Mouse (Mus musculus) midbrain, embryonic 10.5 days (tissue): ENCODE results near the gene Mre11a. TPM values are rescaled to one million over a fixed set of nuclear protein-coding genes. Genes with fewer than 3 reads are reported as not detected.

Experiments
- DNase-seq: peaks from one replicate; pipeline ENCODE4 v3.0.0-alpha.2; 2017; ENCODE audit warnings: low spot score
- H3K27ac ChIP-seq: fragments of 300-500 bp; sonication (generic); replicated peaks from 2 replicates; pipeline ENCODE4 v1.5.1; 2016; ENCODE audit warnings: mild to moderate bottlenecking
- H3K27me3 ChIP-seq: fragments of 300-500 bp; sonication (generic); 2 replicates; pipeline ENCODE4 v1.6.1; 2016; ENCODE audit warnings: low read depth, mild to moderate bottlenecking; ENCODE audit not compliant: poor library complexity, severe bottlenecking
- H3K36me3 ChIP-seq: fragments of 300-500 bp; sonication (generic); 2 replicates; pipeline ENCODE4 v1.6.1; 2016; ENCODE audit warnings: mild to moderate bottlenecking, moderate library complexity
- H3K4me1 ChIP-seq: fragments of 300-500 bp; sonication (generic); 2 replicates; pipeline ENCODE4 v1.6.1; 2016
- H3K4me3 ChIP-seq: fragments of 300-500 bp; sonication (generic); 2 replicates; pipeline ENCODE4 v1.5.1; 2016; ENCODE audit warnings: mild to moderate bottlenecking, moderate library complexity
- H3K9me3 ChIP-seq: fragments of 300-500 bp; sonication (generic); replicated peaks from 2 replicates; pipeline ENCODE4 v1.6.1; 2016; ENCODE audit warnings: mild to moderate bottlenecking
- WGBS: fragments of 180-500 bp; shearing (Covaris S2); methylation state at CpG from one replicate; pipeline ENCODE4 v1.1.7; 2016; 5-methylcytosine and 5-hydroxymethylcytosine counted together
- polyA plus RNA-seq: library from polyadenylated mRNA; unstranded; fragments of >200 nt; fragmentation: Nextera tagmentation; extraction: Ambion mirVana; gene quantifications from 2 replicates; pipeline ENCODE4 v1.2.1, GENCODE M21; 2016

Mre11a gene
- polyA plus RNA-seq = 34.1 and 38.6 TPM in 2 replicates

- WGBS = under 1% methylated on average over 62 of the region's 62 CpGs
Measured at GRCm38 (mm10) chr9:14784039-14785002, at the start of gene Mre11a, which contains the start of gene Ankrd49. Gene Mre11a, plus strand, starts transcription at chr9:14784654. Gene Ankrd49, minus strand, starts transcription at chr9:14784856.

GRCm38 (mm10) chr9:14739498-14740150 lies 44.8 kb upstream of the Mre11a start:
- 86% methylated on average over 4 of the region's 4 CpGs for WGBS

More at GRCm38 (mm10) chr9:14784039-14785002, at the start of gene Mre11a, which contains the start of gene Ankrd49:
- Histone ChIP-seq H3K4me1 (peaks cover 14% of the 10 kb centered on the region), H3K27ac (peak within 1 kb of the TSS; percentile 95), H3K36me3 (peaks cover 63% of the 10 kb centered on the region), H3K9me3 (no peaks in the 10 kb centered on the region), H3K27me3 (no peaks in the 10 kb centered on the region), H3K4me3 (peak within 1 kb of the TSS; percentile 83)
- peak; percentile 93 for DNase-seq

DNA sequence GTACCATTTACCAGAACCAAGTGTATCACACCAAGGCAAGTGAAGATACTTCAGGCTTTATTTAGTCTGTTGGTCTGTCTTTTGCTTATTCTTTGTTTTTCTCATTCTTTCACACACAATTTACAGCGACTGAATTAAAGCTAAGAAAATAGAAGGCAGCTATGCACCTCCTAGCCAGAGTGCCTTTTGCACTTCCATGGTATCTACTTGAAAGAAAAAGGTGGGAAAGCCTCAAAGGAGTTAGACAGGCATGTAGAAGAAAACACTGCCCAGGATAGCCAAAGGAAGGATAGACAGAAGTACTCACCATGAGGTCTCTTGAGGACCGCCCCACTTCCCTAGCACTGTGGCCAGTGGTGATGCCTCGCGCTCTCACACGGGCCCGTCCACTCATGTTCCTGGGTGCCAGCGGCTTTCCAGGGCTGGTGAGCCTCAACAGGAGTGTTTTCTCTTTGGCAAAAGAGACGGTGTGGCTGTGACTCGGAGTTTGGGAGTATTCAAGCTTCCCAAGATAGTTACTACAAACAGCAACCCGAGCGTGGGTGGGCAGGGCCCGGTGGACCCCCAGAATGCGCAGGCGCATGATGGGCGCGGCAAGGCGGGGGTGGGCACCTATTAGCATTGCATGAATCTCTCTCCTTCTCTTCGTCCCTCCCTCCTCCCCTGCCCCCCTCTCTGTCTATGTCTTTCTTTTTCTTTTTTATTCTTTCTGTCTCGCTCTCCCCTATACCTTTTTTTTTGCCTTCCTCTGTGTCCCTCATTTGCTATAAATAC lies 44.1 kb upstream of the Mre11a start, which contains the start of gene Piwil4:
Gene Piwil4 (minus strand): TSS at position 583 of the 774 bp plus-strand sequence.
- Histone ChIP-seq H3K27ac (no peak within 1 kb of the TSS), H3K9me3 (no peaks in the 10 kb centered on the region), H3K4me1 (no peaks in the 10 kb centered on the region), H3K4me3 (no peak within 1 kb of the TSS), H3K27me3 (no peaks in the 10 kb centered on the region), H3K36me3 (no peaks in the 10 kb centered on the region)
- DNase-seq = no peak
- WGBS = 89% methylated on average over 19 of the region's 19 CpGs

More at GRCm38 (mm10) chr9:14739498-14740150, 44.8 kb upstream of the Mre11a start:
- no peak for DNase-seq
- H3K4me1 ChIP-seq = no peaks in the 10 kb centered on the region
- no peak overlapping the region for H3K4me3 ChIP-seq
- no peak overlapping the region for H3K27ac ChIP-seq
- no peaks in the 10 kb centered on the region for H3K36me3 ChIP-seq
- no peaks in the 10 kb centered on the region for H3K27me3 ChIP-seq
- H3K9me3 ChIP-seq = no peaks in the 10 kb centered on the region

GRCm38 (mm10) chr9:14750901-14751502 lies 33.5 kb upstream of the Mre11a start:
- H3K36me3 ChIP-seq = no peaks in the 10 kb centered on the region
- peaks cover 50% of the 10 kb centered on the region for H3K27me3 ChIP-seq
- DNase-seq = no peak
- 60% methylated on average over 42 of the region's 42 CpGs for WGBS
- H3K4me1 ChIP-seq = peaks cover 16% of the 10 kb centered on the region
- H3K27ac ChIP-seq = peak overlapping the region; percentile 82
- H3K4me3 ChIP-seq = peak overlapping the region; percentile 70
- no peaks in the 10 kb centered on the region for H3K9me3 ChIP-seq

- 2% methylated on average over 50 of the region's 50 CpGs for WGBS
- peaks cover 50% of the 10 kb centered on the region for H3K27me3 ChIP-seq
- H3K27ac ChIP-seq = peak overlapping the region; percentile 82
- H3K4me1 ChIP-seq = peaks cover 16% of the 10 kb centered on the region
- no peaks in the 10 kb centered on the region for H3K9me3 ChIP-seq
- DNase-seq = peak; percentile 57
- H3K36me3 ChIP-seq = no peaks in the 10 kb centered on the region
- peak overlapping the region; percentile 70 for H3K4me3 ChIP-seq
Measured at GRCm38 (mm10) chr9:14751503-14752000, 32.9 kb upstream of the Mre11a start.

DNA sequence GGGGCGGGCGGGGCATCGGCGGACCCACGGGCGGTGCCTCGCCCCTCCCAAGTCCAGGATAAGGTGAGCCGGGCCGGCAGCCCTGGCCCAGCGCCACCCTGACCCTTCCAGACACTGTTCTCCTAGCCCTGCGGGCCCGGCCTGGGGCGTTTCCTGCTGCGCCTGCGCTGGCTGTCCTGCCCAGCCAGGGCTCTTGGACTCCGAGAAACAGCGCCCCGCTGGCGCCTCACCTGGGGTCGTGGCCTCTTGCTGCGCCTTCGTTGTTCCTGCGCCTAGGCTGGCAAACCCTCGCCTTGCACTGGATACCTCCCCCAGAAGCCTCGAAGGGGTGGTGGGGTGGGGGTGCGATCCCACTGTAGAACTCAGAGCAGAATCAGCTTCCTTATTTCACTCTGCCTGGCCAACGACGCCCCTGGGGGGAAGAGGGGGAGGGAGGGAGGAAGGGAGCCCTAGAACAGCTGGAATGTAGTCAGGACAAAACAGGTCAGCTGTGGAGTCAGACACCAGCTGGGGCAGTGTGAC lies 32.4 kb upstream of the Mre11a start, which contains the start of gene Fut4:
Gene Fut4 (minus strand): TSS at position 393 of the 522 bp plus-strand sequence.
- peak within 1 kb of the TSS; percentile 82 for H3K27ac ChIP-seq

DNA sequence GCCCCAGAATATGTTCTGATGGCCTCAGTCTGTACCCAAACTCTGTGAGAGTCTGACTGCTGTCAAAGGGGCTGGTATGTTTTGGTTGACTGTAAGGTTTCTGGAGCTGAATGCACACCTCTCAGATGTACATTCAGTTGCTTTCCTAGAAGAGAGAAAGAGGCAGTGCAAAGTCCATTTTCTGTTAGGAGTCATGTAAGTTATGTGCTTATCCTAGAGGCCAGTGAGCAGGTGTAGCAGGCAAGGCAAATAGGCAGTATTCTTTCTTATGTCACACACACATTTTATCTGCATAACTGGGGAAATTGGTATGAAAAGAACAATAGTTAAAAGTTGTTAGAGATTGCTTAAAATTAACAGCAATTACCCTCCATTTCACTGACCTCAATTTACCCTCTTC lies 30.5 kb upstream of the Mre11a start:
- H3K27me3 ChIP-seq = peaks cover 48% of the 10 kb centered on the region
- no peaks in the 10 kb centered on the region for H3K36me3 ChIP-seq
- no peaks in the 10 kb centered on the region for H3K9me3 ChIP-seq
- H3K4me1 ChIP-seq = peaks cover 16% of the 10 kb centered on the region
- no peak overlapping the region for H3K27ac ChIP-seq
- no peak for DNase-seq
- no peak overlapping the region for H3K4me3 ChIP-seq

More for the DNA sequence above, 32.4 kb upstream of the Mre11a start, which contains the start of gene Fut4:
- no peak for DNase-seq
- H3K4me1 ChIP-seq = peaks cover 16% of the 10 kb centered on the region
- peak within 1 kb of the TSS; percentile 70 for H3K4me3 ChIP-seq
- 3% methylated on average over 27 of the region's 28 CpGs for WGBS
- H3K9me3 ChIP-seq = no peaks in the 10 kb centered on the region
- H3K36me3 ChIP-seq = no peaks in the 10 kb centered on the region
- peaks cover 50% of the 10 kb centered on the region for H3K27me3 ChIP-seq

- WGBS = 90% methylated on average over 3 of the region's 3 CpGs
- Histone ChIP-seq H3K27me3 (peaks cover 42% of the 10 kb centered on the region), H3K4me1 (peaks cover 16% of the 10 kb centered on the region), H3K27ac (no peak overlapping the region), H3K4me3 (no peak overlapping the region), H3K9me3 (no peaks in the 10 kb centered on the region), H3K36me3 (no peaks in the 10 kb centered on the region)
- DNase-seq = no peak
Measured at GRCm38 (mm10) chr9:14754469-14754868, 30.0 kb upstream of the Mre11a start.

DNA sequence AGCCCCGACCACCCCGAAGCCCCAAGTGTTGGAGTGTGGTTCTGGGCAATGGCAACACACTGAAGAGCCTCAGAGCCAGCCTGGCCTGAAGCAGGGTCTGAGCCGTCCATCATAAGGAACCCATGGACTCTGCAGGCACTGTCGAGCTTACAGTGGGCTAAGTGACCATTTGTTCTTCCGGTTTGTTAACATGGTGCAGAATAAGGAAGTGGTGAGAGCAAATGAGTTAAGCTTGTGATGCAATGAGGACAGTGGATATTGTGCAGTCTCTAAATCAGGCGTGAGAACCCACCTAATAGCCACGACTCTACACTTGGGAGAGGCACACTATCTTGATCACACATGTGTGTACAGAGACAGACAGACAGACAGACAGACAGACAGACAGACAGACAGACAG lies 25.9 kb upstream of the Mre11a start:
- Histone ChIP-seq H3K4me1 (no peaks in the 10 kb centered on the region), H3K27me3 (peaks cover 3% of the 10 kb centered on the region), H3K4me3 (no peak overlapping the region), H3K9me3 (no peaks in the 10 kb centered on the region), H3K27ac (no peak overlapping the region), H3K36me3 (no peaks in the 10 kb centered on the region)
- 86% methylated on average over 7 of the region's 7 CpGs for WGBS
- no peak for DNase-seq

DNA sequence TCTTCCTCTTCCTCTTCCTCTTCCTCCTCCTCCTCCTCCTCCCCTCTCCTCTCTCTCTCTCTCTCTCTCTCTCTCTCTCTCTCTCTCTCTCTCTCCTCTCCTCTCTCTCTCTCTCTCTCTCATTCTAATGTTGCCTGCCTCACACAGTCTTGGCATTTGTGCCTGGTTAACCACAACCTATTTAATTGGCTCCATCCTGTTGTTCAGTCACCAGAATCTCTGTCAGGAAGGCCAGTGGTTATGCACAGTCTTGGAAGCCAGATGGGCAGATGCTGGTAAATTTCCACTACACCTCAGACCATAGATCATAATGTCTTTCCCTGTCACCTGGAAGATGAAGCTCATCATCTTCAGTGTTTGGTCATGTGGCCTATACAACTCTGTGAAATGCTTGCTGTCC lies 25.2 kb upstream of the Mre11a start:
- DNase-seq = no peak
- Histone ChIP-seq H3K4me1 (no peaks in the 10 kb centered on the region), H3K4me3 (no peak overlapping the region), H3K36me3 (no peaks in the 10 kb centered on the region), H3K9me3 (no peaks in the 10 kb centered on the region), H3K27ac (no peak overlapping the region), H3K27me3 (no peaks in the 10 kb centered on the region)

- peaks cover 15% of the 10 kb centered on the region; the same call in 1 of the 2 replicates for H3K27me3 ChIP-seq
- no peaks in the 10 kb centered on the region for H3K9me3 ChIP-seq
- WGBS = 30% methylated on average over 7 of the region's 7 CpGs
- DNase-seq = peak; percentile 25
- no peaks in the 10 kb centered on the region for H3K36me3 ChIP-seq
- H3K4me1 ChIP-seq = no peaks in the 10 kb centered on the region
- H3K4me3 ChIP-seq = no peak overlapping the region
- H3K27ac ChIP-seq = no peak overlapping the region
Measured at GRCm38 (mm10) chr9:14764765-14765164, 19.7 kb upstream of the Mre11a start.
